Mouse (Mus musculus): ENCODE measurements at regions not wholly inside any gene's neighbourhood (a gene's known extent, or its start where the extent isn't known, plus 50 kb on each side); places are given as distances from the start of the nearest gene placed in this dataset.

DNA sequence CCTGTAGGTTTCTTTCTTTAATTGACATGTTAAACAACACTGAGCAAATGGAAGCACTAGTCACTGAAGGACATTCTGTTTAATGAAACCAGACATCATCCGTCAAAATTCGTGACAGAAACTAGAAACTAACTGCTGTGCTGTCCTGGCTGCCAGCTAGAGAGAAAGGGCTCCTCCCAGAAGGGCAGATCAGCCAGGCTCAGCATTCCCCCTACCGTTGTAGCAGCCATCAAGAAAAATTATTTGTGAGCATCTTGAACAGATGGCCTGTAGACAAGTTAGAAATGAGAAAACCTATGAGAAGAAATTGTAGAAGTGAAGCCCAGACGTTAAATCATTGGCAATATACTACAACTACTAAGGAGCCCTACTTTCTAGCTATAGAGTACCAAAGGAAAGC is 123.3 kb upstream of the Hs3st5 start:
- no peak for TF ChIP-seq MAFK (IDR thresholded peaks at IDR 0.05; ENCODE audit: insufficient read depth, low read depth, low read length)
- TF ChIP-seq ZNF384 (IDR thresholded peaks at IDR 0.05; ENCODE audit: low read depth, low read length), result no peak
- TF ChIP-seq ZC3H11A (IDR thresholded peaks at IDR 0.05; ENCODE audit: borderline replicate concordance, low read depth, low read length), result no peak
- TF ChIP-seq HCFC1 (IDR thresholded peaks at IDR 0.05; ENCODE audit: borderline replicate concordance, insufficient read depth, low read length), result no peak
